Mouse (Mus musculus) C2C12 (cell line): ENCODE measurements around the gene Zbtb18.
"Not testable (repeated sequence)": the region's sequence is repeated elsewhere in the genome, so short reads cannot be mapped to it uniquely, and the experiment has no call there.

Experiments
- CTCF ChIP-seq: IDR thresholded peaks from one replicate; pipeline ENCODE4 v1.5.1; 2011; ENCODE audit not compliant: control insufficient read depth, insufficient read depth, insufficient read length
- MAX ChIP-seq: IDR thresholded peaks from one replicate; pipeline ENCODE4 v1.6.1; 2011; ENCODE audit warnings: mild to moderate bottlenecking, control low read depth
- USF1 ChIP-seq: IDR thresholded peaks from one replicate; pipeline ENCODE4 v1.6.1; 2011; ENCODE audit warnings: low read depth, mild to moderate bottlenecking, control low read depth, moderate library complexity

- not testable (repeated sequence) for TF ChIP-seq CTCF, MAX, USF1
Measured at GRCm38 (mm10) chr1:177449857-177450256, 7.7 kb downstream of the Zbtb18 start.
